Mouse (Mus musculus): ENCODE measurements around the gene Ran.

DNA sequence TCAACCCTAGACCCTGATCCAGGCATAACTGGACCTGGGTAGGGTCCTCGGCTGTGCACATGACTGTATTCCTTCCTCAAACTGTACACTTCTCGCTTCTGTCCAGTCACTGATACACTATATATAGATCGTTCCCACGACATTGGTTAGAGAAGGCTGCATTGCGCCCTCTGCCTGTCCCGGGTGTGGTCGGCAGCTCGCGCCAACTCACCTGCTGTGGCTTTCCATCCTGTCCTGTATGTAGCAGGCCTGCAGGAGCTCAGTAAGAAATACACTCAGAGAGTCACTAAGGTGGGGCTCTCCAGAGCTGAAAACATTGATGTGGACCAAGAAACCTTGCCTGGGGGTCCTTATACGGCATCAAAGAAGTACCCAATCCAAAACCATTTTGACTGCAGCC is 49.0 kb upstream of the Ran start:
- TF ChIP-seq POLR2A (IDR thresholded peaks at IDR 0.05; ENCODE audit: borderline replicate concordance, control insufficient read depth, low read depth, low read length) (no peak), CTCF (IDR thresholded peaks at IDR 0.05; ENCODE audit: control insufficient read depth, insufficient read depth, low read length) (no peak)
